Mouse (Mus musculus): ENCODE data around the gene Lsamp.

GRCm38 (mm10) chr16:40228627-40229026 lies 244.5 kb downstream of the Lsamp start:
- TF ChIP-seq HCFC1 (IDR thresholded peaks at IDR 0.05; ENCODE audit: borderline replicate concordance, insufficient read depth, low read length) (no peak), ZNF384 (IDR thresholded peaks at IDR 0.05; ENCODE audit: low read depth, low read length) (no peak), ZC3H11A (IDR thresholded peaks at IDR 0.05; ENCODE audit: borderline replicate concordance, low read depth, low read length) (no peak)
